Mouse (Mus musculus) spleen, postnatal 14 days (tissue): Measurements from ENCODE around the gene Ldlrad3.

ENCODE experiments used
- DNase-seq, 2 experiments: peaks; one replicate each; pipeline ENCODE4 v3.0.0; 2021 to 2022; ENCODE audit warnings: low spot score in 2 of 2

Gene Ldlrad3

GRCm38 (mm10) chr2:102038229-102038894 is 147.8 kb downstream of the Ldlrad3 start:
- DNase-seq = no peak

DNA sequence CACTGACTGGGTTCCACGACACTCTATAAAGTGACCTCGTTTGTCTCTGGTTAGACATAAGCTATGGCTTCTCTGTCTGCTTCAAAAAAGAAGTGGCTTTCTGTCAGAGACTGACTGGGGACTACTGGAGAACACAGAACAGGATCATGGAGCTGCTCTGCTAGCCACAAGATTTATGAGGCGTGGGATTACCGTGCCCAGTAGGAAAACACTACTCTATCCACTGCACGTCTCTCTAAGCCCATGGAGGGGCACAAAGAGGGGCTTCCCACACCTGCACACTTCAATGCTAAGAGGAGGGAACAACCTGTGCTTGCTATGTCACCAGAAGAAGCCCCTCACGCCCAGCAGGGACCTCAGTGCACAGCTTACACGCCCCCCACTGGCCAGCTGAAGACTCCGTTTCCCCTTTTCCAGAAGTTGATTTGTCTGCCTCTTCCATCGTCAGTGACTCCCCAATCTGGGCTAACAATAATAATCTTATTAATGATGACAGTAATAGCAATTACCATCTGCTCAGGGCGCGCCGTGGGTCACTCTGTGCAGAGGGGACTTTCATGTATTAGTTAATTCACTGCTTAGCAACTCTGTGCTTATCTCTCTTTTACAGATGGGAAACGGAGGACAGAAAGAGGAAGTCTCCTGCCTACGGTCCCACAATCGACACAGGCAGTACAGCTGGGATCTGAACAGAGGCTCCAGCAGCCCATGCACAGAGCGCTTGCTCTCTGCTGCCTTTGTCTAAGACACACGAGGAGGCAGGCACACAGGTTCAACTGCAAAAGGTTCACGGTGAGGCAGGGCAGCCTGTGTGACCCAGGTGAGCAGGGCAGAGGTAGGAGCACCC is 149.3 kb downstream of the Ldlrad3 start:
- DNase-seq = no peak

- no peak for DNase-seq
Measured at GRCm38 (mm10) chr2:102034513-102034879, 151.7 kb downstream of the Ldlrad3 start.

DNA sequence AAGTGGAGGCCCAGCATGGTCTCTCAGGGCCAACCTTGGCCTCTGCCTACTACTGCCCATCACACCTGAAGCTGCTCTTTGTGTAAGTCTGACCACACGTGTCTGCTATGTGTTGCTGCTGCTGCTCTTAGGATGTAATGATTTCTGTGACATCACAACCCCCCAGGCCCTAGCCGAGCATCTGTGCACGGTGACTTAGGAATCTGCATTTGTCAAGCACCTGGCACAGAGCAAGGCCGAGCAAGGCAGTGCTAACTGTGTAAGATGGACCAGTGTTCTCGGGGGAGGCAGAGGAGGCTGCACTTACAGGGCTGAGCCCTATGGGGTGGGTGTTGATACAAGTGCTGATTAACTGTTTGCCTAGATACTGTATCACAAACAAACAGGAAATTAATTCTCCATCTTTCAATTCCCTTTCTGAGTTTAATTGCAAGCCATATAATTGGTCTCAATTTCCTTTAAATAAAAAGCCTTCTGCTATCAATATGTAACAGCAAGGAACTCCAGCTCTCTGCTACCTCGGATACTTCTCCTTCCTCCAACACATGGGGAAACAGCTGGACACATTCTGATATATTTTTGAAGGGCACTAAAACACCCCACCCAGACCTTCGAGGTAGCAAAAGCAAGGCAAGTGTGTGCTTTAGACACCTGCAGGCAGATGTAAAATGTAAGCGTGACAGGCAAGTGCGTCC is 152.2 kb downstream of the Ldlrad3 start:
- DNase-seq = no peak

GRCm38 (mm10) chr2:102032713-102033343 is 153.4 kb downstream of the Ldlrad3 start:
- no peak for DNase-seq

DNA sequence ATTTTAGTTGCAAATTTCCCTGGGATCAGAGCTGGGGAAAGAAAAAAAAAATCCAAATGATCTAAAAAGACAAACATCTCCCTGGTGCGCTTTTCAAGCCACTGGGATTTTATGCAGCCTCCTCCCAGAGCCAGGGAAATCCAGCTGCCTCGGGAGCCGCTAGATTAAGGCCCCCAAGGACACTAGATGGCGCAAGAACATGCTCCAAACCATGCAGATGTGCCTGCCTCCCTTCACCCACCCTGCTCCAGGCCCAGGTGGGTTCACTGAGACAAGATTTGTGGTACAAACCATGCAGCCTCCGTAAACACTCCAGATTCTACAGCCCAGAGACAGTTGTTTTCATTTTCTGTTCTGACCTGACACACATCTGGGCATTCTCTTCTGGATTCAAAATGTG is 155.5 kb downstream of the Ldlrad3 start:
- peak in 1 of 2 experiments; percentile 49 for DNase-seq

GRCm38 (mm10) chr2:102030152-102030551 is 156.0 kb downstream of the Ldlrad3 start:
- no peak for DNase-seq

GRCm38 (mm10) chr2:102029682-102030081 is 156.5 kb downstream of the Ldlrad3 start:
- DNase-seq = no peak

DNA sequence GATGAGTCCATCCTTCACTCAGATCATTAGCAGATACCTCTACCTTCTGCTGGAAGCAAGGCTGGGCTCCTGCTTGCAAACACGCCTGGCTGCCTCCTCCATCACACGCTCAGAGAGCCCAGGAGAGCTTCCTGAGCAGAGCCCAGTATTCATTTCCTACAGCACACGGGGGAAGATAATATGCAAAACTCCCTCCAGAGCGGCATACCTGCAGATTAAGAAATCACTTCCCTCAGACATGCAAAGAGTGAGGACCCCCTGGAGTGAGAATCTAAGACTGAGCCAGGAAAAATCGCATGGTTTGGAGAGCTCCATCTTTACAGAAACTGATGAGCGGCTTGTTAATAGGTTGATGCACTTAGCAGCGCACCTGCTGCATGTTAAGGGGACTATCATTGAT is 158.9 kb downstream of the Ldlrad3 start:
- DNase-seq = no peak

- DNase-seq = no peak
Measured at GRCm38 (mm10) chr2:102026156-102026555, 160.0 kb downstream of the Ldlrad3 start.

- DNase-seq = no peak
Measured at GRCm38 (mm10) chr2:102024483-102024882, 161.7 kb downstream of the Ldlrad3 start.

DNA sequence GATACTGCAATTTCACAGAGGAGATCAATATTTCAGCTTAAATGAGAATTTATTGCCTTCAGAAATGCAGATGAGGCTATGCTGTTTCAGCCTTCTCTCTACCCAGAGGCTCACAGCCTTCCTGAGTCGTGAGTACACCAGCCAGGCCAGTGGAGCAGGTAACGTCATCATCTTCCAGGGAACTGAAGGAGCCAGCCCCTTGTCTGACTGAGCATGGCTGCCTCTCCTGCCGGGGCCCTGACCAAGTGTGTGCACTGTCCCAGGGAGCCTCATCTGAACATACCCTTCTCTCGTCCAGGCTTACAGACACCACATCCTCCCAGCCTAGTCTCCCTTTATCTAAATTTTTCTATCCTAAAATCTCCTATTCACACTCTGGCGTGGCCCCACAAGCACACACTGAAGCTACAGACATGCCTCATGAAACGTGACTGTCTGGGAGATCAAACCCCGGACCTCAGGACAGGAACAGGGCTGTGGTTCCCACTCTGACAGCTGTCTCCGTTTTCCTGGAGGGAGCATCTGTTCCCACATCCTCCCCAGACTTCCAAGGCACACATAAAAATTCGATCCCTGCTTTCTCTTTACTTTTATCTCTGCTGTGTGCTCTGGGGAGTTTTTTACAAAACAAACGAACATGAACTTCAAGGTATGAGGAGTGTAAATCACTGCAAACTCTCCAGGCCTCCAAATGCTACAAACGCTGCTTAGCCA is 164.7 kb downstream of the Ldlrad3 start:
- no peak for DNase-seq

- no peak for DNase-seq
Measured at GRCm38 (mm10) chr2:102020546-102020945, 165.6 kb downstream of the Ldlrad3 start.

DNA sequence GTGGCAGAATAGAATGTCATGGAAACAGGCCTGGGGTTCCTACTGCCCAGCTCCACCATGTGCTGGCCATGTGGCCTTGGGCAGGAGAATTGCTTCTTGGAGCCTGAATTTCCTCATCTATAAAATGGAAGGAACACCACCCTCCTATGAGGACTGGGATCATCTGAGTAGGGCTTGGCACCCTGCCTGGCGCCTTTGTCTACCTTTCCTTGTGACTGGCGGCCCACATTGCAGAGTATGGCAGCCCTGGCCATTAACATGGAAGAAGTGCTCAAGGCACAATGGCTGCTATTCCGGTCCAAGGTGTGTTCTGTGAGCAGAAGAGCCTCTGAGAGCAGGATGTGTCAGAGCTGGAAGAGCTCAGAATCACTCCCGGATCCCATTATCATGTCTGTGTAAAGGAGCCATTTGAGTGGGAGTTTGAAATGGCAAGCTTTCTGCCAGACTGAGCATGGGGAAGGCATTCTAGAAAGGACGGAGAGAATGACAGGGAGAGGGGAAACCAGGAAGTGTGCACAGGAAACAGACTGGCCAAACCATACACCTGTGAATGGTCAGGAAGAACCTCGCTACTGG is 171.6 kb downstream of the Ldlrad3 start:
- DNase-seq = no peak

DNA sequence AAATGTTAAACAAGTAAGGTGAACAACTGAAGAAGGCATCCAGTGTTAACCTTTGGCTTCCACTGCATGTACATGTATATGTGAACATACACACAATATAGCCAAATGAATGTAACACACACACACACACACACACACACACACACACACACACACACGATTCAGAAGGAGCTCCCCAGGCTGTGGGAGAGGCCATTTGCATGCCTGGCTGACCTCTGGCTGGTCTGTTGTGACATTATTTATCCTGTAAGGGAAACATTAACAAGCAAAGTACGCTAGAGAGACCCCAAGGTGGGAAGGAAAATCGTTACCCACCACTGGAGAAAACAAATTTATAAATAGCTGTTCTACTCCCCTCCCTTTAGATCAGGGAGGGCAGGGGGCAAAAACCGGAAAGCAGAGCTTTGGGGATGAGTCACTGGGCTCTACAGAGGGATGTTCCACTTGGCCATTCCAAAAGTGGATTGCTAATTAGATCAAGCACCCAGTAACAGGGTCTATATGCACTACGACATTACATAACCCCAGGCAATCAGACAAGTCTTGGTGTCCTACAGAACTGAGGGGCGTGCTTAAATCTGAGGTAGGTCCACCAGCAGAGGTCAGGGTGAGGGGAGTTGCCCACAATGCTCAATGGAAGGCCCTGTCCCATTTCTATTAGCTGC is 174.7 kb downstream of the Ldlrad3 start:
- no peak for DNase-seq

DNA sequence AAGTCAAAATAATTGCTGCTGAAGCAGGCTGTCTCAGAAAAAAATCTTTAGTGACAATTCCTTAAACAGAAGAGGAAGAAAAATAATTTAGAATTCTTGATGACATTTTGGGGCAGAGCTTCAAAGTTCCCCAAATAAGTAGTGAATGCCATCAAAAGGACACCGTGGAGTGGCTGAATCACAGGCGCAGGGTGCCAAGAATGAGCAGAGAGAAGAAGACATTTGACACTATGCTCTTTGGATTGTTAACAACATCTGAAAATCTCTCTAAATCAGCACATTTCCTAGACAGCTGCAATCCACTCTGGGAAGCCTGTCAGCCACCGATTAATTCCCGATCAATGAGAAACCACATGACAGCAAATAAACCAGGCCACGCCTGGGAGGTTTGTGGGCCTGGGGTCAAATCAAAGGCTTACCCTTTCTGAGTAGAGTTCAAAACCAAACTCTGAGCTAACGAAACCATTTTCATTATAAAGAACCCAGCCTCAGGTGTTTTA is 176.4 kb downstream of the Ldlrad3 start:
- no peak for DNase-seq

GRCm38 (mm10) chr2:102006143-102006542 is 180.0 kb downstream of the Ldlrad3 start:
- no peak for DNase-seq

- DNase-seq = no peak
Measured at GRCm38 (mm10) chr2:102005377-102006007, 180.7 kb downstream of the Ldlrad3 start.

DNA sequence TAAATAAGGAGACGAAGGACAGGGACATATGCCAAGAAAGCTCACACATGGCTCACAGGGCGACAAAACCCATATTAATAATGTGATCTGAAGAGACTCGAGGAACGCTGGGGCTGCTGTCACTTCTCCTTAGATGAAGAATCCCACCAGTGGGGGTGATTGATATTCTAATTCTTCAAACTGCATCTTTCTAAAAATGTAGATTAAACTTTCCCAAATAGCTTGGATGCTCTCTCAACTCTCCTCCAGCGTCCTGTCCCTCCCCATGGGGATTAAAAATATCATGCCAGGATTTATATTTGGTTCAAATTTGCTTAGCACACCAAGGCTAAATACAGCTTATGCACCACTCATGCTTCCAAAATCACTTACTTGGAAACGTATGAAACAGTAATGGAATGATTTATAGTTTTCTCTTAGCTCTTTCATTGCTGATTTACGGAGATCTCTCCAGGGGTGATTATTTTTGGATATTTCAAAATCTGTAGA is 182.4 kb downstream of the Ldlrad3 start:
- DNase-seq = no peak
